Mouse (Mus musculus) fibroblast of lung, adult 2 months (primary cell): Measurements from ENCODE around the gene Myrf.
"Not testable (repeated sequence)": the region's sequence is repeated elsewhere in the genome, so short reads cannot be mapped to it uniquely, and the experiment has no call there.

ENCODE experiments used
- DNase-seq: peaks from one replicate; pipeline ENCODE4 v3.0.0-alpha.2; 2011; ENCODE audit warnings: low read depth

Myrf gene

DNA sequence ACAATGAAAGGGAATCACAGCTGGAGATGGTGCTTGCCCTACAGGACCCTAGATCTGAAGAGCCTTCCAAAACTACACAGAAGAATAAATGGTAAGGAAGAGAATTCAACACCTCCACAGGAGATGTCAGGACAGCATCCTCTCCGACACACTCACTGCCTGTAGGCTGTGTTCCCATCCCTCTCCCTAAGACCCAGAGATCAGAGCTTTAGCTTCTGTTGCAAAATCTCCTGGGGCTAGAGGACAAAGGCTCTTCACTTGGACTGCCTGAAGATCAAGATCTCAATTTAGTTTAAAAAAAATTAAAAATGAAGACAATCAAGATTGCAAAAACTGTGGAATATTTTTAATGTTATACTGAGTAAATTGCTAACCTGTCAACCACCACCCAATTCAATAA lies 64.1 kb downstream of the Myrf start:
- DNase-seq, result no peak

DNA sequence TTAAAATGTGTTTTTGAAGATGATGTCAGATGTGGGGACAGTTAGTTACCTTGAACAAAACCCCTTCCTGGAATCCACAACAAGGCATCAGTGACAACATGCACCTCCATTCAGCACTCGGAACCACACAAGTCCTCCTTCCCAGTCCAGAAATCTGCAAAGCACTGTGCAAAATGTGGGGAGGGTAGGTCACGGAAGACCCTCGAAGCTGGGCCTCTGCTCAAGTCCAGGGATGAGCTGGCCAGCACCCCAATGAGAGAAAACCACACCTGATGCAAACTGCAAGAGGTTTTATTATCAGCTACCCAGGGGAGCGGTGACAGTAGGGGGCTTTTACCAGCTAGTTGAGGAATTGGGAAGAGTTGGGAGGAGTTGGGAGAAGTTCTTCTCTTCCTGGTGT lies 65.6 kb downstream of the Myrf start:
- DNase-seq, result no peak

DNA sequence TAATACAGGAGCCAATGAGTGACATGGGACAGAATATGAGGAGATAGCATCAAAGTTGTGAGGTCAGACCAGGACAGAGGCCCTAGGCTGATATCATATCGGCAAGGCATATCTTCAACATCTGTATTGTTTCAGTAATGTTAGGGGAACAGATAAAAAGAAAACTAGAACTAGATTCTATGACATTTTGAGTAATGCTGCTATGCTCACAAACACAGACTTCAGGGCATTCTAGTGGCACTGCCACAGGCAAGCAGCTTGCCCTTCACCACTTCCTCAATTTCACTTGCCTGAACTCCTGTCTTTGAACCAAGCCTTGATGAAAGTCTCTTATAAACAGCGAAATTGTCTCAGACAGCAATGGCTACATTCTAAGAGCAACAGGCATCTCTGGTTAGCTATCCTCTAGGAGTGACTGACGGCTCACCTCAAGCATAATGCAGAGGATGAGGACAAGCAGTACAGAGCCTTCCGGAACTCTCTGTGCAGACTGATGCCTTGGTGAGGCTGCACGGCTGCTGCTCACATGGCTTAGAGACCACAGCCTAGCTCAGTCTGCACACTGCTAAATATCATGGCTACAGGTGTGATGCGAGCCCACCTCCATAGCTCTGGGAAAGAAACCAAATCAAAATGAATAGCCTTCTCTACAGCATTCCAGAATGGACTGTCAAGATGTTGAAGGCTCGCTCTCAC lies 66.6 kb downstream of the Myrf start:
- DNase-seq, result no peak

DNA sequence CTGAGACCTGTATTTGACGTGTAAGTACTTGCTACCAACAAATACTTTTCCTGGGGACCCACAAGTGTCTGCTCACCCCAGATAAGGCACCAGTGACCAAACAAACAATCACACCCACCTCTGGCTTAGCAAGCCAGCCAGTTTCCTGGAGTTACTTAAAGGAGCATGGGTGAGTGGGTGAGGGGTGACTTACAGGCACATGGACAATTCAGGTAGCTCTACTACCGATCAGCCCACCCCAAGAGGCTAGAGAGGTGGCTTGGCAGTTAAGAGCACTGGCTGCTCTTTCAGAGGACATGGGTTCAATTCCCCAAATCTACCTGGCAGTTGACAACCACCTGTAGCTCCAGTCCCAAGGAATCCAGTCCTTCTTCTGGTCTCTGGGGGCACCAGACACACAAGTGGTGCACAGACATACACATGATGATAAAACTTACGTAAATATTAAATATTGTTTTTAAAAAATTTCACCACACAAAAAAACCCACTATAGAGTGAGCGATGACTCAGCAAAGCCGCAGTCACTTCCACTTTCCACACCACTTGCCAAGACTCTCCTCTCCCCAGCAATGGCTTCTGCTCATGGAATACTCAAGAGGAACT lies 67.3 kb downstream of the Myrf start:
- DNase-seq, result no peak

DNA sequence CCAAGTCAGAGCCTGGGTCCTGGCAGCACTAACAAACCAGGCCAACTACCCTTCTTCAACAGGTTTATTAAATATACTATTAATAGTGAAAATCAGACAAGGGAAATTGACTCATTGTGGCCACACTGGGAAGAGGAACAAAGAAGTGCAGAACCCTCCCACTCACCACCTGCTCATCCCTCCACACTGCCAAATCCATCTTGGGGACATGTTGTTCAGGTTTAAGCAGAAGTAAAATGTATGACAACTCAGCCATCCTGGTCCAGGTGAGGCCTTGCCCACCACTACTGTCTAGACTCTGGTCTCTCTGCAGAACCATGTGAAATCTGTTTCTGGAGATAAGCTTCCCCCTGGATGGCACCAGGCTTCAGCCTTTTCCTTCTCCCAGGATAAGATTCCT lies 68.7 kb downstream of the Myrf start:
- DNase-seq, result no peak

DNA sequence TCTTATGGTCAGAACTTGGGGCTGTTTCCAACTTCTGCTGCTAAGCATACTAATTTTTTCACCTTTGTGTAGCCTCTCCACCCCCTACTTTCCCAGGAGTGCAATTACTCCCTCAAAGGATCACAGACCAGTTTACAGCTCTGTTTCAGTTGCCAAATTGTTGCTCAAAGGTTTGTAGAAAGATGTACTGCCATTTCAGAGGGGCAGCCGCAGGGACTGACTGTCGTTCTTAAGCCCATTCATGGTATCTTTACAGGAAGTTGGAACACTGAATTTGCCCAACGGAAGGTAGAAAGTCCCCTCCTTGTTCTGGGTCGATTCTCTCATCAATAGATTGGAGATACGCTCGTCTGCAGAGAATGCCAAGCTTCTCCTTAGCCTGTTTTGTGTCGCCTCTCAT lies 69.2 kb downstream of the Myrf start:
- DNase-seq, result no peak

DNA sequence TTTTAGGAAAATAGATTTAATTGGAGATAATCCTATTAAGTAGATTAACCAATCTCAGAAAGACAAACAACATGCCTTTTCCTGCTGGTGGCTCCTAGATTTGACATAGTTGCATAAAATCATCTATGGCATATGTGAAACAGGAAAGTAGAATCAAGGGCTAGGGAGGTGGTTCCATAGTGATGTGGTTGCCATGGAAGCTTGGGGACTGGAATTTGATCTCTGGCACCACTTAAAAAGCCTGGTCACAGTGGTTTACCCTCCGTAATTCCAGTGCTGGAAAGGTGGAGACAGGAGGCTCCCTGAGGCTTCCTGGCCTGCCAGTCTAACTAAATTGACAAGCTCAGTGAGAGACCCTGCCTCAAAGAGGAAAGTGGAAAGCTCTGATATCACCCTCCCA lies 70.1 kb downstream of the Myrf start:
- no peak for DNase-seq

DNA sequence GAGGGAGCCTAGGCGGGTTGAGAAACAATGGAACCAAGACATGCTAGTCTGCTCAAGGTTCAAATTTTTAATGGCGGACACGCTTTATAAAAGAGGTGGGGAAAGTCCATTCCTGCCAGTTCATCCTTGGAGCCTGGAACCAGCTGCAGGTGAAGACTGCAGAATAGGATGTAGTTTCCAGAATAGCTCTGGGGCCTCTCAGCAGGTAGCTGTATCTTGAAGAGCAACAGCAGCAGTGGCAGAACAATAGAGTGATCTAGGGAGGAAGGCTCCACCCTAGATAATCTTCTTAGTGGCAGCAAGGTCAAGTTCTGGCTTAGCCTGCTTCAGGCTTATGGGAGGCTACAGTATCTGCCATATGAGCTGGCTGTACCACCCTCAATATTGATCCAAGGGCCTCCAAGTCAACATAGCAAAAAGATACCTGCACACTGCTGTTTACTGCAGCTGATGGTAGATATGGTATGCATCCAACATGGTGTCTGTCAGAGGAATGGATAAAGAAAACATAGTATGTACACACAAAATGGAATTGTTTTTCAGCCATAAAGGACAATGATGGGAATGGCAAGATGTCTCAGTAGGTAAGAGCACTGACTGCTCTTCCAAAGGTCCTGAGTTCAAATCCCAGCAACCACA lies 70.7 kb downstream of the Myrf start:
- DNase-seq, result not testable (repeated sequence)

DNA sequence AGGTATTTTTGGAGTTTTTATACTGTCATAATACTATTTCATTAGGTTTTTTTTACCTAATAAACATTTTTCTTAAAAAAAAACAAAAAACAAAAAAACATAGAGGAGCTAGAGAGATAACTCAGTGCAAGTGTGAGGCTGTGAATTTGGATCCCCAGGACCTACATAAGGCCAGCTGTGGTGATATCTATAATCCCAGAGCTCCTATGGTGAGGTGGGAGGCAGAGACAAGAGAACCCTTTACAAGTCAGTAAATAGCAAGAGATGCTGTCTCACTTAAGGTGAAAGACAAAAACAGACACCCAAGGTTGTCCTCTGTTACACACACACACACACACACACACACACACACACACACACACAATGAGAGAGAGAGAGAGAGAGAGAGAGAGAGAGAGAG lies 71.4 kb downstream of the Myrf start:
- no peak for DNase-seq

DNA sequence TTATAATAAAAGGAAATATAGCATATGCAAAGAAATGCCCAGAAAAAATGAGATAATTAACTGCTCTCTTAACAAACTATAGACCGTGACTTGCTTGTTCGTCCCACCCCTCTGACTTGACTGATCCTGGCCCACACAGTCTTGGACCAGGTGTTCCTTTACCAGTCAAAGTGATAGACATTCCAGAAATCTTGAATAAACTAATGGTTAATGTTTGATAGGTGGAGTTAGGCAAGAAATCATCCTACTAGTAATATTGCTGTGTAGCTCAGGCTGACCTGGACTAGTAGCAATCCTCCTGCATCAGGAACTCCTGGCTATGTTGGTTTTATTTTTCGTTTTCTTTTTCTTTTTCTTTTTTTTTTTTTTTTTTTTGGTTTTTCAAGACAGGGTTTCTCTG lies 72.1 kb downstream of the Myrf start:
- DNase-seq, result no peak

DNA sequence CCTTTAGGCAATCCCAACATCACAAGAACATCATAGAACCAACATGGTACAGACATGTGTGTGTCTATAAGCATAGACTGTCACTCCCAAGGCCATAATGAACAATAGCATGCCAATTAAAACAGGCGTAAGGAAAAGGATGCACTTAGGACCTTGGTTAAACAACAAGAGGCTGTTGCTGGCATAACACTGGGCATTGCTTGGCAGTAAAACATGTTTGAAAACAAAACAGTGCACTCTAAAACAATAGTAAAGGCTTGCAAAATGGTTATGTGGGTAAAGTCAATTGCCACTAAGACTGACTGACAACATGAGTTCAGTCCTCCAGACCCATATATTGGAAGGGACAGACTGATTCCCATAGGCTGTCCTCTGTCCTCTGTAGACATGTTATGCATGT lies 72.6 kb downstream of the Myrf start:
- DNase-seq, result no peak

DNA sequence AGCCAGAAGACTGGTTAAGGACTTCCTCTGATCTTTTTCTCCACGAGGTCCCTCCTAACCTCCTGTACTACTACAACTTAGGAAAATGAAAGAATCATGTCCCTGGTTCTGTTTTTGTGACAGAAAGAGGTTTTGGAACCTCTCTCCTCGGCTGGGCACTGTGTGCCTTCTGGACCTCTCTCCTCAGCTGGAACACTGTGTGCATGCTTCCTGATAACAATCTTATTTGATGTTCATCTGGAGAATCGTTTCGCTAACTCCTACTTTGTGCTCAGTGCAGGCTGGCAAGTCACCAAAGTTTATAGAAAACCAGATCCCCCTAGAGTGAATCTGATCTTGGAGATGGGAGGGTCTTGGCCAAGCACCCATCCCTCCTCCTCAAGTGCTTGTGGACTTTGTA lies 73.4 kb downstream of the Myrf start:
- DNase-seq, result no peak

DNA sequence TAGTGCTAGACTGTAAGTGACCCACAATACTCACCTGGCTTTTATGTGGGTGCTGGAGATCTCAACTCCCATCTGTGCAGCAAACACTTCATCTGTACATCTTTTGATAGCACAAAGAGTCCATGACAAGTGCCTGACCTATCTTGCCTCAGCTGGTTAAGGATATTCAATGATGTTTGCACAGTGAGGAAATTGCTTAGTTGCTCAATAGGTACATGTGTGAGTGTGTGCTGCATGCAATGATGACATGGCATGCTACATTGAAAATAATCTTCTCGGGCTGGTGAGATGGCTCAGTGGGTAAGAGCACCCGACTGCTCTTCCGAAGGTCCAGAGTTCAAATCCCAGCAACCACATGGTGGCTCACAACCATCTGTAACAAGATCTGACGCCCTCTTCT lies 74.6 kb downstream of the Myrf start:
- not testable (repeated sequence) for DNase-seq

DNA sequence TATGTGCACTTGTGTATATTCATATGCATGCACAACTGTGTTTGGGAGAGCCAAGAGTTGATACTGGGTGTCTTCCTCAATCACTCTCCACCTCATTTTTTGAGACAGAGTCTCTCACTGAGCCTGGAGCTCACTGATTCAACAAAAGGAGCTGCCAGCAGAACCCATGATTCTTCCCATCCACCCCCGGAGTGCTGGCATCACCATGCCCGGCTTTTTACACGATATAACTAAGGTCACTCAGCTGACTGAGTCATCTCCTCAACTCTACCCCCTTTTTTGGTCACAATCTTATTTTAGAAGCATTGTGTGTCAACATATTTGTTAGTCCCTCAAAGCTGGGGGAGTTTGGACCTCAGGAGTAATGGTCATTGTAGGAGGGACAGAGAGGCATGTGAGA lies 76.7 kb downstream of the Myrf start:
- no peak for DNase-seq
